Mouse (Mus musculus) megakaryocyte, embryonic 14.5 days (primary cell): ENCODE data around the gene Cdyl.

Source experiments
- FLI1 ChIP-seq: IDR thresholded peaks from 2 replicates; pipeline ENCODE4 v1.6.1; 2012; ENCODE audit warnings: low read length, inconsistent platforms, mixed read lengths
- GATA1 ChIP-seq: IDR thresholded peaks from 3 replicates; pipeline ENCODE4 v1.6.1; 2012; ENCODE audit warnings: mixed read lengths, low read length, inconsistent platforms, borderline replicate concordance

DNA sequence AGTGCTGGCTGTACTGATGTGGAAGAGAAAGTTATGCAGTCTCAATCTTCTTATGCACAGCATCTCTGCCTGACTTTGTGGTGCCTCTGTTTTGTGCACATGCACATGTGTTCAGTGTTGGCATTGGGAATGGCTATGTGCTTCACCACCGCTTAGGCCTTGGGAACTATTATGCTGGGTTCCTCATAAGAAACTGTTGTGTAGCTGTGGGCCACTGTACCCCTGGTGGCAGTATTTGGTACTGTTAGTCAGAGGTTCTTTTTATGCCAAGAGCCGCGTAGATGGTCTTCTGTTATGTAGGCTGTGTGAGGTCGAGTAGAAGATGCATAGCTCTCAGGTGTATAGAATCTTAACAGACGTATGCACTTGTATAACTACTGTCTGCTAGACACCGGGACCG is 147.4 kb downstream of the Cdyl start:
- TF ChIP-seq FLI1, result no peak
- no peak for TF ChIP-seq GATA1
